Mouse (Mus musculus) right cerebral cortex, postnatal 10 days (tissue): ENCODE data around the gene Sec22a.
A peak's percentile ranks its signal among the peaks of the same experiment; 100 is the strongest.

Source experiments
- DNase-seq, 2 experiments: peaks; one replicate each; pipeline ENCODE4 v3.0.0; 2021; ENCODE audit warnings: low spot score in 2 of 2

Gene Sec22a

GRCm38 (mm10) chr16:35363150-35364062 is at the start of gene Sec22a:
Gene Sec22a (minus strand): TSS chr16:35363918.
- peak; percentile 96 for DNase-seq

GRCm38 (mm10) chr16:35406706-35407105 is 43.0 kb upstream of the Sec22a start:
- DNase-seq = no peak

- DNase-seq = no peak
Observed at GRCm38 (mm10) chr16:35406166-35406565, 42.4 kb upstream of the Sec22a start.

- DNase-seq = no peak
Observed at GRCm38 (mm10) chr16:35405348-35406080, 41.8 kb upstream of the Sec22a start.

GRCm38 (mm10) chr16:35404864-35405263 is 41.1 kb upstream of the Sec22a start:
- DNase-seq = no peak

- DNase-seq = no peak
Observed at GRCm38 (mm10) chr16:35403891-35404290, 40.2 kb upstream of the Sec22a start.

GRCm38 (mm10) chr16:35403356-35403755 is 39.6 kb upstream of the Sec22a start:
- DNase-seq = peak in 1 of 2 experiments; percentile 47

GRCm38 (mm10) chr16:35392813-35393212 is 29.1 kb upstream of the Sec22a start:
- DNase-seq = no peak

- no peak for DNase-seq
Observed at GRCm38 (mm10) chr16:35385654-35386053, 21.9 kb upstream of the Sec22a start.

- no peak for DNase-seq
Observed at GRCm38 (mm10) chr16:35380048-35380447, 16.3 kb upstream of the Sec22a start.

GRCm38 (mm10) chr16:35379344-35379743 is 15.6 kb upstream of the Sec22a start:
- no peak for DNase-seq

- DNase-seq = no peak
Observed at GRCm38 (mm10) chr16:35364063-35364428, 328 bp upstream of the Sec22a start.

GRCm38 (mm10) chr16:35362221-35362620 is 1.5 kb downstream of the Sec22a start:
- DNase-seq = no peak

- DNase-seq = peak in 1 of 2 experiments; percentile 40
Observed at GRCm38 (mm10) chr16:35360593-35360992, 3.1 kb downstream of the Sec22a start.

- DNase-seq = no peak
Observed at GRCm38 (mm10) chr16:35357449-35357848, 6.3 kb downstream of the Sec22a start.

GRCm38 (mm10) chr16:35330451-35330850 is 33.3 kb downstream of the Sec22a start:
- no peak for DNase-seq

GRCm38 (mm10) chr16:35319773-35320172 is 43.9 kb downstream of the Sec22a start:
- DNase-seq = no peak

- DNase-seq = no peak
Observed at GRCm38 (mm10) chr16:35319335-35319734, 44.4 kb downstream of the Sec22a start.

- no peak for DNase-seq
Observed at GRCm38 (mm10) chr16:35318397-35318796, 45.3 kb downstream of the Sec22a start.

- DNase-seq = no peak
Observed at GRCm38 (mm10) chr16:35317460-35317859, 46.3 kb downstream of the Sec22a start.

- DNase-seq = no peak
Observed at GRCm38 (mm10) chr16:35316856-35317264, 46.9 kb downstream of the Sec22a start.

GRCm38 (mm10) chr16:35315496-35315895 is 48.2 kb downstream of the Sec22a start:
- DNase-seq = no peak

GRCm38 (mm10) chr16:35311586-35311985 is 52.1 kb downstream of the Sec22a start:
- DNase-seq = peak in 1 of 2 experiments; percentile 52
